Mouse (Mus musculus): ENCODE results near the gene Atp8b4. TPM values are rescaled to one million over a fixed set of nuclear protein-coding genes. Genes with fewer than 3 reads are reported as not detected.

The Atp8b4 gene
- polyA plus RNA-seq, 1 experiment from 2014 or later: 0.04 TPM

- H3K27ac ChIP-seq (replicated peaks): no peak overlapping the region
- no peak overlapping the region for H3K4me3 ChIP-seq
- no peak overlapping the region for H3K4me2 ChIP-seq (replicated peaks)
- no peak overlapping the region for H3K9ac ChIP-seq (replicated peaks)
- no peak for ATAC-seq (replicated peaks)
- WGBS: 86% methylated on average over 2 of the region's 2 CpGs
- no peaks in the 10 kb centered on the region for H3K36me3 ChIP-seq
- no peaks in the 10 kb centered on the region for H3K27me3 ChIP-seq
- H3K9me3 ChIP-seq: no peaks in the 10 kb centered on the region
- H3K4me1 ChIP-seq: peaks cover 9% of the 10 kb centered on the region
Measured at GRCm38 (mm10) chr2:126420901-126421300, 79.6 kb downstream of the Atp8b4 start.

GRCm38 (mm10) chr2:126418916-126419315 is 81.6 kb downstream of the Atp8b4 start:
- Histone ChIP-seq H3K36me3 (no peaks in the 10 kb centered on the region), H3K9ac (replicated peaks) (no peak overlapping the region), H3K27ac (replicated peaks) (no peak overlapping the region), H3K9me3 (no peaks in the 10 kb centered on the region), H3K4me2 (replicated peaks) (no peak overlapping the region), H3K4me3 (no peak overlapping the region), H3K4me1 (no peaks in the 10 kb centered on the region), H3K27me3 (no peaks in the 10 kb centered on the region)
- WGBS: 94% methylated on average over 3 of the region's 3 CpGs
- ATAC-seq (replicated peaks): no peak

- no peaks in the 10 kb centered on the region for H3K4me1 ChIP-seq
- H3K27me3 ChIP-seq: no peaks in the 10 kb centered on the region
- no peak overlapping the region for H3K4me3 ChIP-seq
- H3K27ac ChIP-seq (replicated peaks): no peak overlapping the region
- H3K36me3 ChIP-seq: no peaks in the 10 kb centered on the region
- H3K9me3 ChIP-seq: no peaks in the 10 kb centered on the region
- WGBS: 57% methylated on average over 2 of the region's 2 CpGs
- ATAC-seq (replicated peaks): no peak
- no peak overlapping the region for H3K4me2 ChIP-seq (replicated peaks)
- no peak overlapping the region for H3K9ac ChIP-seq (replicated peaks)
Measured at GRCm38 (mm10) chr2:126416772-126417171, 83.7 kb downstream of the Atp8b4 start.

GRCm38 (mm10) chr2:126415981-126416380 is 84.5 kb downstream of the Atp8b4 start:
- no peak overlapping the region for H3K27ac ChIP-seq (replicated peaks)
- WGBS: 59% methylated on average over 4 of the region's 4 CpGs
- no peaks in the 10 kb centered on the region for H3K9me3 ChIP-seq
- no peaks in the 10 kb centered on the region for H3K27me3 ChIP-seq
- no peaks in the 10 kb centered on the region for H3K4me1 ChIP-seq
- ATAC-seq (replicated peaks): no peak
- H3K4me3 ChIP-seq: no peak overlapping the region
- no peaks in the 10 kb centered on the region for H3K36me3 ChIP-seq
- H3K9ac ChIP-seq (replicated peaks): no peak overlapping the region
- H3K4me2 ChIP-seq (replicated peaks): no peak overlapping the region

GRCm38 (mm10) chr2:126412759-126413158 is 87.7 kb downstream of the Atp8b4 start:
- Histone ChIP-seq H3K4me1 (no peaks in the 10 kb centered on the region), H3K27me3 (no peaks in the 10 kb centered on the region), H3K4me3 (no peak overlapping the region), H3K27ac (replicated peaks) (no peak overlapping the region), H3K36me3 (no peaks in the 10 kb centered on the region), H3K4me2 (replicated peaks) (no peak overlapping the region), H3K9me3 (no peaks in the 10 kb centered on the region), H3K9ac (replicated peaks) (no peak overlapping the region)
- ATAC-seq (replicated peaks): no peak

GRCm38 (mm10) chr2:126399454-126399853 is 101.0 kb downstream of the Atp8b4 start:
- Histone ChIP-seq H3K4me3 (no peak overlapping the region), H3K36me3 (no peaks in the 10 kb centered on the region), H3K9me3 (no peaks in the 10 kb centered on the region), H3K27me3 (no peaks in the 10 kb centered on the region), H3K27ac (replicated peaks) (no peak overlapping the region), H3K9ac (replicated peaks) (no peak overlapping the region), H3K4me2 (replicated peaks) (no peak overlapping the region), H3K4me1 (no peaks in the 10 kb centered on the region)
- ATAC-seq (replicated peaks): no peak
- 99% methylated on average over 2 of the region's 2 CpGs for WGBS

- no peaks in the 10 kb centered on the region for H3K4me1 ChIP-seq
- H3K4me3 ChIP-seq: no peak overlapping the region
- 69% methylated on average over 2 of the region's 2 CpGs for WGBS
- ATAC-seq (replicated peaks): no peak
- H3K27ac ChIP-seq (replicated peaks): no peak overlapping the region
- H3K27me3 ChIP-seq: no peaks in the 10 kb centered on the region
- H3K4me2 ChIP-seq (replicated peaks): no peak overlapping the region
- H3K9ac ChIP-seq (replicated peaks): no peak overlapping the region
- H3K36me3 ChIP-seq: no peaks in the 10 kb centered on the region
- H3K9me3 ChIP-seq: no peaks in the 10 kb centered on the region
Measured at GRCm38 (mm10) chr2:126399017-126399416, 101.5 kb downstream of the Atp8b4 start.

- Histone ChIP-seq H3K36me3 (no peaks in the 10 kb centered on the region), H3K4me3 (no peak overlapping the region), H3K9ac (replicated peaks) (no peak overlapping the region), H3K4me2 (replicated peaks) (no peak overlapping the region), H3K27me3 (no peaks in the 10 kb centered on the region), H3K9me3 (no peaks in the 10 kb centered on the region), H3K27ac (replicated peaks) (no peak overlapping the region), H3K4me1 (no peaks in the 10 kb centered on the region)
- WGBS: 88% methylated on average over 2 of the region's 2 CpGs
- no peak for ATAC-seq (replicated peaks)
Measured at GRCm38 (mm10) chr2:126398216-126398615, 102.3 kb downstream of the Atp8b4 start.

- H3K27ac ChIP-seq (replicated peaks): no peak overlapping the region
- H3K4me2 ChIP-seq (replicated peaks): no peak overlapping the region
- H3K9ac ChIP-seq (replicated peaks): no peak overlapping the region
- no peak overlapping the region for H3K4me3 ChIP-seq
- no peaks in the 10 kb centered on the region for H3K36me3 ChIP-seq
- WGBS: 83% methylated on average over 8 of the region's 8 CpGs
- no peaks in the 10 kb centered on the region for H3K4me1 ChIP-seq
- no peaks in the 10 kb centered on the region for H3K9me3 ChIP-seq
- no peak for ATAC-seq (replicated peaks)
- no peaks in the 10 kb centered on the region for H3K27me3 ChIP-seq
Measured at GRCm38 (mm10) chr2:126397513-126397912, 103.0 kb downstream of the Atp8b4 start.

GRCm38 (mm10) chr2:126394924-126395323 is 105.5 kb downstream of the Atp8b4 start:
- Histone ChIP-seq H3K4me1 (no peaks in the 10 kb centered on the region), H3K36me3 (no peaks in the 10 kb centered on the region), H3K4me3 (no peak overlapping the region), H3K27me3 (no peaks in the 10 kb centered on the region), H3K4me2 (replicated peaks) (no peak overlapping the region), H3K27ac (replicated peaks) (no peak overlapping the region), H3K9me3 (no peaks in the 10 kb centered on the region), H3K9ac (replicated peaks) (no peak overlapping the region)
- ATAC-seq (replicated peaks): no peak
- WGBS: 85% methylated on average over 2 of the region's 2 CpGs

GRCm38 (mm10) chr2:126387458-126388037 is 112.9 kb downstream of the Atp8b4 start:
- no peaks in the 10 kb centered on the region for H3K4me1 ChIP-seq
- H3K9me3 ChIP-seq: no peaks in the 10 kb centered on the region
- 94% methylated on average over 8 of the region's 8 CpGs for WGBS

GRCm38 (mm10) chr2:126386056-126386455 is 114.4 kb downstream of the Atp8b4 start:
- Histone ChIP-seq H3K36me3 (no peaks in the 10 kb centered on the region), H3K27me3 (no peaks in the 10 kb centered on the region), H3K9me3 (no peaks in the 10 kb centered on the region), H3K4me3 (no peak overlapping the region), H3K4me2 (replicated peaks) (no peak overlapping the region), H3K9ac (replicated peaks) (no peak overlapping the region), H3K4me1 (no peaks in the 10 kb centered on the region), H3K27ac (replicated peaks) (no peak overlapping the region)
- ATAC-seq (replicated peaks): no peak

More at GRCm38 (mm10) chr2:126387458-126388037, 112.9 kb downstream of the Atp8b4 start:
- Histone ChIP-seq H3K4me3 (no peak overlapping the region), H3K4me2 (replicated peaks) (no peak overlapping the region), H3K36me3 (no peaks in the 10 kb centered on the region), H3K27ac (replicated peaks) (no peak overlapping the region), H3K9ac (replicated peaks) (no peak overlapping the region), H3K27me3 (no peaks in the 10 kb centered on the region)
- no peak for ATAC-seq (replicated peaks)

- no peaks in the 10 kb centered on the region for H3K36me3 ChIP-seq
- ATAC-seq (replicated peaks): no peak
- H3K4me3 ChIP-seq: no peak overlapping the region
- no peaks in the 10 kb centered on the region for H3K27me3 ChIP-seq
- H3K9ac ChIP-seq (replicated peaks): no peak overlapping the region
- 88% methylated on average over 5 of the region's 5 CpGs for WGBS
- H3K4me2 ChIP-seq (replicated peaks): no peak overlapping the region
- no peak overlapping the region for H3K27ac ChIP-seq (replicated peaks)
- H3K4me1 ChIP-seq: no peaks in the 10 kb centered on the region
- H3K9me3 ChIP-seq: no peaks in the 10 kb centered on the region
Measured at GRCm38 (mm10) chr2:126380300-126380699, 120.2 kb downstream of the Atp8b4 start.
